Mouse (Mus musculus) limb, embryonic 12.5 days (tissue): Measurements from ENCODE around the gene Wrb. TPM values are rescaled to one million over a fixed set of nuclear protein-coding genes. Genes with fewer than 3 reads are reported as not detected.
A peak's percentile ranks its signal among the peaks of the same experiment; 100 is the strongest.

Experiments used
- ATAC-seq: fragments of 200-750 bp; cut with Nextera tagmentation; 2 replicates; pipeline ENCODE4 v1.8.0; 2017; ENCODE audit warnings: low read depth, moderate TSS enrichment; ENCODE audit not compliant: insufficient number of reproducible peaks, insufficient read depth, low FRiP score, low TSS enrichment
- H3K27ac ChIP-seq: fragments of 300-500 bp; sonication (generic); 2 replicates; pipeline ENCODE4 v1.5.1; 2016; ENCODE audit warnings: mild to moderate bottlenecking, moderate library complexity
- H3K27me3 ChIP-seq: fragments of 300-500 bp; sonication (generic); 2 replicates; pipeline ENCODE4 v1.6.1; 2016; ENCODE audit warnings: mild to moderate bottlenecking, moderate library complexity
- H3K36me3 ChIP-seq: fragments of 300-500 bp; sonication (generic); 2 replicates; pipeline ENCODE4 v1.6.1; 2016; ENCODE audit warnings: mild to moderate bottlenecking, moderate library complexity
- H3K4me1 ChIP-seq: fragments of 300-500 bp; sonication (generic); replicated peaks from 2 replicates; pipeline ENCODE4 v1.6.1; 2016
- H3K4me2 ChIP-seq: fragments of 300-500 bp; sonication (generic); 2 replicates; pipeline ENCODE4 v1.6.1; 2016; ENCODE audit warnings: mild to moderate bottlenecking, moderate library complexity
- H3K4me3 ChIP-seq: fragments of 300-500 bp; sonication (generic); replicated peaks from 2 replicates; pipeline ENCODE4 v1.5.1; 2016; ENCODE audit warnings: mild to moderate bottlenecking
- H3K9ac ChIP-seq: fragments of 300-500 bp; sonication (generic); replicated peaks from 2 replicates; pipeline ENCODE4 v1.6.1; 2016; ENCODE audit warnings: mild to moderate bottlenecking, moderate library complexity
- H3K9me3 ChIP-seq: fragments of 300-500 bp; sonication (generic); 2 replicates; pipeline ENCODE4 v1.6.1; 2016; ENCODE audit warnings: mild to moderate bottlenecking, moderate library complexity
- WGBS: fragments of 180-500 bp; shearing (Covaris S2); methylation state at CpG from one replicate; pipeline ENCODE4 v1.1.7; 2016; 5-methylcytosine and 5-hydroxymethylcytosine counted together
- polyA plus RNA-seq: library from polyadenylated mRNA; unstranded; fragments of >200 nt; fragmentation: Nextera tagmentation; extraction: Ambion mirVana; gene quantifications from 2 replicates; pipeline ENCODE4 v1.2.1, GENCODE M21; 2016

The Wrb gene
- polyA plus RNA-seq, 1 experiment from 2014 or later: 68.4 TPM

GRCm38 (mm10) chr16:96191531-96192506 lies 46.6 kb downstream of the Wrb start, which contains the start of gene Lca5l:
TSS of gene Lca5l (minus strand) at chr16:96192271.
- Histone ChIP-seq H3K27ac (peak within 1 kb of the TSS; percentile 79), H3K9ac (peak within 1 kb of the TSS; percentile 74), H3K36me3 (no peaks in the 10 kb centered on the region), H3K4me1 (peaks cover 5% of the 10 kb centered on the region), H3K4me2 (peak within 1 kb of the TSS; percentile 84), H3K4me3 (peak within 1 kb of the TSS; percentile 91), H3K9me3 (0 out of 2 replicates have a peak, but pooled peaks cover 6% of the 10 kb centered on the region), H3K27me3 (peaks cover 18% of the 10 kb centered on the region; the same call in 1 of the 2 replicates)
- peak; percentile 97 for ATAC-seq
- WGBS: 1% methylated on average over 76 of the region's 77 CpGs

- peak within 1 kb of the TSS; percentile 23; the same call in 1 of the 2 replicates for H3K27ac ChIP-seq
- peak within 1 kb of the TSS; percentile 30 for H3K4me3 ChIP-seq
- H3K36me3 ChIP-seq: no peaks in the 10 kb centered on the region
- peak within 1 kb of the TSS; percentile 18; the same call in 1 of the 2 replicates for H3K9ac ChIP-seq
- H3K27me3 ChIP-seq: no peaks in the 10 kb centered on the region; the same call in 1 of the 2 replicates
- 0 out of 2 replicates have a peak, but pooled peaks cover 4% of the 10 kb centered on the region for H3K9me3 ChIP-seq
- H3K4me1 ChIP-seq: peaks cover 21% of the 10 kb centered on the region
- peak; percentile 85 for ATAC-seq
- 2% methylated on average over 20 of the region's 20 CpGs for WGBS
- H3K4me2 ChIP-seq: peak within 1 kb of the TSS; percentile 65
Measured at GRCm38 (mm10) chr16:96199913-96200701, 54.9 kb downstream of the Wrb start, which contains the start of gene Sh3bgr. TSS of gene Sh3bgr (plus strand) at chr16:96200450.

GRCm38 (mm10) chr16:96200702-96201028 lies 55.5 kb downstream of the Wrb start:
- H3K27me3 ChIP-seq: no peaks in the 10 kb centered on the region; the same call in 1 of the 2 replicates
- peak overlapping the region; percentile 30 for H3K4me3 ChIP-seq
- 38% methylated on average over 9 of the region's 9 CpGs for WGBS
- no peak overlapping the region for H3K27ac ChIP-seq
- H3K9ac ChIP-seq: no peak overlapping the region
- H3K4me1 ChIP-seq: peaks cover 21% of the 10 kb centered on the region
- H3K4me2 ChIP-seq: peak overlapping the region; percentile 65
- no peaks in the 10 kb centered on the region for H3K36me3 ChIP-seq
- no peak for ATAC-seq
- no peaks in the 10 kb centered on the region for H3K9me3 ChIP-seq

GRCm38 (mm10) chr16:96201485-96202232 lies 56.5 kb downstream of the Wrb start:
- ATAC-seq: no peak
- H3K27ac ChIP-seq: no peak overlapping the region
- WGBS: 58% methylated on average over 11 of the region's 11 CpGs

More at GRCm38 (mm10) chr16:96201485-96202232, 56.5 kb downstream of the Wrb start:
- Histone ChIP-seq H3K36me3 (no peaks in the 10 kb centered on the region), H3K4me3 (no peak overlapping the region), H3K9me3 (no peaks in the 10 kb centered on the region), H3K4me2 (0 out of 2 replicates have a peak overlapping the region, but pooled peaks have one; percentile 65), H3K9ac (no peak overlapping the region), H3K4me1 (peaks cover 21% of the 10 kb centered on the region), H3K27me3 (no peaks in the 10 kb centered on the region; the same call in 1 of the 2 replicates)

Other genes with a start within 250 kb of the Wrb start
- 102 and 109 TPM in 2 replicates for gene Psmg1, start 154.4 kb upstream of the Wrb start, polyA plus RNA-seq
- gene Brwd1, start 62.9 kb upstream of the Wrb start, polyA plus RNA-seq: 140 and 144 TPM in 2 replicates
- 916 and 1,014 TPM in 2 replicates for gene Hmgn1, start 17.7 kb upstream of the Wrb start, polyA plus RNA-seq
- 1.8 and 2.0 TPM in 2 replicates for gene Lca5l, start 46.9 kb downstream of the Wrb start, polyA plus RNA-seq
- gene Sh3bgr, start 55.0 kb downstream of the Wrb start, polyA plus RNA-seq: 1.7 and 2.9 TPM in 2 replicates
- gene B3galt5, start 90.4 kb downstream of the Wrb start, polyA plus RNA-seq: 0.43 and 0.46 TPM in 2 replicates